In the genomic region with DNA sequence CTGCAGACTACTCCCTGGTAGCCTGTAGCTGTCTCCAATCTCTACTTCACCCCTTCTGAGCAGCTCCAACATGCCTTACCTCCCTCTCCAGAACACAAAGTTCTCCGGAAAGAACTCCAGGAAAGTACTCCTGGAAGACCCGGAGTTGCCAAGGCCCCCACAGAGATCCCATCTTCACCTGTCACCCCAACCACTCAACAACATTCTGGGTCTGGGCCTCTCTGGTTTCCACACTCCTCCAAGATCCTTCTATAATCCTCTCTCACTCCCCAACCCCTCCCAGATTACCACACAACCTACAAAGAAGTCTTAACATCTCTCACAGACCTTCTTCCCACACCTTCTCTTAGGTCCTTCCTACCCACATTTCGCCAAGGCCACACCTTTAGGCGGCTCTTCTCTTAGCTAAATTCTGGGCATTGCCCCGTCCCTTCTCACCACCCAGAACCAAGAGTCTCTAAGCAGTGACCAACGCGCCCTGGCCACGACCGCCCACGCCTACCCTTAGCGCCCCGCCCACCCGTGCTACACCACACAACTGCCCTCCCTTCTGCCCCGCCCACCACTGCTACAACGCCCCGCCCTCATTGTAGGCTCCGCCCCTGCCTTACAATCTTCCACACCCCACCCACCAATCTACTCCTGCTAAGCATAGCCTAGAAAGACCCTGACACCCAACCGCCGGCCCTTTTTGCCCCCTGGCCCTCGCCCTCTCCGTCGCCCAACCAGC, we compare ENCODE assay signal across 8 mouse cellular contexts. TPM values are rescaled to one million over a fixed set of nuclear protein-coding genes. Genes with fewer than 3 reads are reported as not detected.
DNase-seq lines count a peak whose midpoint lies in the region; ATAC-seq and TF ChIP-seq lines count a peak whose summit lies in the region.

No protein-coding gene starts in this region.

- peak; percentile 83 for DNase-seq in brain, embryonic 14.5 days (ENCODE audit: low read depth)
- peak; percentile 94 to 95 for DNase-seq in kidney, postnatal 25 days
- DNase-seq in lung, embryonic 14.5 days = peak; percentile 91

- TF ChIP-seq EP300 in ES-Bruce4 (IDR thresholded peaks at IDR 0.05; ENCODE audit: insufficient read depth, low read depth, low read length) = no peak

- no peak for TF ChIP-seq POLR2A in ES-Bruce4 (IDR thresholded peaks at IDR 0.05; ENCODE audit: insufficient read depth, low read length)
- no peak for TF ChIP-seq POLR2A in brain, embryonic 14.5 days (IDR thresholded peaks at IDR 0.05; ENCODE audit: borderline replicate concordance, extremely low read depth, insufficient read depth, insufficient read length, poor library complexity, severe bottlenecking)
- TF ChIP-seq POLR2A in testis, adult 2 months (IDR thresholded peaks at IDR 0.05; ENCODE audit: control insufficient read depth, low read depth, low read length) = no peak; the same call in 1 of the 2 replicates

- H3K4me3 ChIP-seq in ES-Bruce4 (ENCODE audit: low read depth, low read length) = peak overlapping the region; percentile 78
- H3K4me3 ChIP-seq in forebrain, embryonic 12.5 days (replicated peaks) = peak overlapping the region; percentile 62
- H3K4me3 ChIP-seq in heart, embryonic 15.5 days = peak overlapping the region; percentile 82
- peak overlapping the region; percentile 65 for H3K4me3 ChIP-seq in lung, embryonic 14.5 days (ENCODE audit: low read depth, low read length)
- H3K4me3 ChIP-seq in neural tube, embryonic 15.5 days (replicated peaks) = peak overlapping the region; percentile 96
- H3K4me3 ChIP-seq in testis, adult 2 months (ENCODE audit: control insufficient read depth, low read depth, low read length) = peak overlapping the region; percentile 95

- H3K4me1 ChIP-seq in ES-Bruce4 (ENCODE audit: control insufficient read depth, insufficient read depth, low read length) = no peaks in the 10 kb centered on the region
- peaks cover 22% of the 10 kb centered on the region for H3K4me1 ChIP-seq in forebrain, embryonic 12.5 days
- H3K4me1 ChIP-seq in heart, embryonic 15.5 days (replicated peaks) = peaks cover 18% of the 10 kb centered on the region
- H3K4me1 ChIP-seq in lung, embryonic 14.5 days (ENCODE audit: insufficient read depth) = peaks cover 3% of the 10 kb centered on the region; the same call in 1 of the 2 replicates
- H3K4me1 ChIP-seq in neural tube, embryonic 15.5 days = peaks cover 24% of the 10 kb centered on the region
- H3K4me1 ChIP-seq in testis, adult 2 months (ENCODE audit: control insufficient read depth, insufficient read depth, low read length) = peaks cover 2% of the 10 kb centered on the region

- peak overlapping the region; percentile 77 for H3K9ac ChIP-seq in ES-Bruce4 (ENCODE audit: low read depth, poor library complexity, severe bottlenecking)
- peak overlapping the region; percentile 71 for H3K9ac ChIP-seq in forebrain, embryonic 12.5 days
- peak overlapping the region; percentile 81 for H3K9ac ChIP-seq in heart, embryonic 15.5 days
- peak overlapping the region; percentile 67 for H3K9ac ChIP-seq in lung, embryonic 14.5 days
- H3K9ac ChIP-seq in neural tube, embryonic 15.5 days (replicated peaks) = peak overlapping the region; percentile 91

- ATAC-seq in forebrain, embryonic 12.5 days (ENCODE audit: low FRiP score) = peak; percentile 14
- peak; percentile 23 for ATAC-seq in heart, embryonic 15.5 days (replicated peaks; ENCODE audit: insufficient number of reproducible peaks, insufficient read depth, low FRiP score, low read depth)
- ATAC-seq in lung, embryonic 14.5 days (ENCODE audit: insufficient read depth) = peak; percentile 23
- peak; percentile 25 for ATAC-seq in neural tube, embryonic 15.5 days (ENCODE audit: low FRiP score)

- peak overlapping the region; percentile 76 for H3K4me2 ChIP-seq in forebrain, embryonic 12.5 days
- peak overlapping the region; percentile 70 for H3K4me2 ChIP-seq in heart, embryonic 15.5 days
- H3K4me2 ChIP-seq in lung, embryonic 14.5 days = peak overlapping the region; percentile 71
- H3K4me2 ChIP-seq in neural tube, embryonic 15.5 days = peak overlapping the region; percentile 86

- peak overlapping the region; percentile 77 for H3K27ac ChIP-seq in ES-Bruce4 (ENCODE audit: insufficient read depth, low read length)
- peak overlapping the region; percentile 92 for H3K27ac ChIP-seq in forebrain, embryonic 12.5 days
- peak overlapping the region; percentile 97 for H3K27ac ChIP-seq in heart, embryonic 15.5 days
- peak overlapping the region; percentile 96 for H3K27ac ChIP-seq in lung, embryonic 14.5 days (ENCODE audit: low read depth)
- H3K27ac ChIP-seq in neural tube, embryonic 15.5 days (replicated peaks) = peak overlapping the region; percentile 93
- peak overlapping the region; percentile 99 for H3K27ac ChIP-seq in testis, adult 2 months (ENCODE audit: control insufficient read depth, insufficient read depth, low read depth, low read length)

- 9% methylated on average over 21 of the region's 22 CpGs for WGBS in forebrain, embryonic 12.5 days
- 8% methylated on average over 22 of the region's 22 CpGs for WGBS in heart, embryonic 15.5 days
- WGBS in lung, embryonic 14.5 days = 8% methylated on average over 22 of the region's 22 CpGs
- WGBS in neural tube, embryonic 15.5 days = 10% methylated on average over 22 of the region's 22 CpGs

- TF ChIP-seq CTCF in ES-Bruce4 (IDR thresholded peaks at IDR 0.05; ENCODE audit: low read depth, low read length) = no peak
- no peak for TF ChIP-seq CTCF in brain, embryonic 14.5 days (IDR thresholded peaks at IDR 0.05; ENCODE audit: borderline replicate concordance, extremely low read depth, insufficient read depth, insufficient read length)
- no peak for TF ChIP-seq CTCF in lung, embryonic 14.5 days (IDR thresholded peaks at IDR 0.05; ENCODE audit: low read depth)
- TF ChIP-seq CTCF in testis, adult 2 months (IDR thresholded peaks at IDR 0.05; ENCODE audit: control insufficient read depth, insufficient read depth, insufficient replicate concordance, low read depth, low read length) = no peak

- H3K36me3 ChIP-seq in ES-Bruce4 (ENCODE audit: control insufficient read depth, insufficient read depth, low read length, poor library complexity, severe bottlenecking) = peaks cover 8% of the 10 kb centered on the region; the same call in 1 of the 2 replicates
- peaks cover 38% of the 10 kb centered on the region for H3K36me3 ChIP-seq in forebrain, embryonic 12.5 days (replicated peaks)
- H3K36me3 ChIP-seq in heart, embryonic 15.5 days = peaks cover 39% of the 10 kb centered on the region
- peaks cover 38% of the 10 kb centered on the region for H3K36me3 ChIP-seq in lung, embryonic 14.5 days (ENCODE audit: insufficient read depth)
- H3K36me3 ChIP-seq in neural tube, embryonic 15.5 days = peaks cover 42% of the 10 kb centered on the region
- peaks cover 2% of the 10 kb centered on the region; the same call in 1 of the 2 replicates for H3K36me3 ChIP-seq in testis, adult 2 months (ENCODE audit: control insufficient read depth, insufficient read depth, low read length)

- no peaks in the 10 kb centered on the region for H3K9me3 ChIP-seq in ES-Bruce4 (replicated peaks; ENCODE audit: control insufficient read depth, insufficient read depth, low read length, poor library complexity, severe bottlenecking)
- H3K9me3 ChIP-seq in forebrain, embryonic 12.5 days = no peaks in the 10 kb centered on the region
- no peaks in the 10 kb centered on the region for H3K9me3 ChIP-seq in heart, embryonic 15.5 days (replicated peaks)
- no peaks in the 10 kb centered on the region for H3K9me3 ChIP-seq in lung, embryonic 14.5 days (ENCODE audit: low read depth, low read length)
- no peaks in the 10 kb centered on the region for H3K9me3 ChIP-seq in neural tube, embryonic 15.5 days (replicated peaks)

- no peaks in the 10 kb centered on the region for H3K27me3 ChIP-seq in ES-Bruce4 (ENCODE audit: control insufficient read depth, insufficient read depth, low read length, poor library complexity, severe bottlenecking)
- H3K27me3 ChIP-seq in forebrain, embryonic 12.5 days = no peaks in the 10 kb centered on the region
- H3K27me3 ChIP-seq in heart, embryonic 15.5 days = no peaks in the 10 kb centered on the region
- no peaks in the 10 kb centered on the region for H3K27me3 ChIP-seq in lung, embryonic 14.5 days (ENCODE audit: insufficient read depth, low read length)
- H3K27me3 ChIP-seq in neural tube, embryonic 15.5 days (replicated peaks) = no peaks in the 10 kb centered on the region
- no peaks in the 10 kb centered on the region for H3K27me3 ChIP-seq in testis, adult 2 months (ENCODE audit: control insufficient read depth, insufficient read depth, low read length)

RNA-seq across cellular contexts. Expression of a gene that starts 0.6 kb away (rescaled TPM):
- 38.4 and 38.7 TPM in 2 replicates for polyA plus RNA-seq in ES-Bruce4 (2011; ENCODE audit: insufficient read depth, insufficient read length, low read depth, missing spikeins)
- 110 and 135 TPM in 2 replicates for polyA plus RNA-seq in brain, embryonic 14.5 days (2012; rRNA removed)
- 49.7 and 50.8 TPM in 2 replicates for polyA plus RNA-seq in forebrain, embryonic 12.5 days (2016; fragmentation: Nextera tagmentation; extraction: Ambion mirVana)
- polyA plus RNA-seq in heart, embryonic 15.5 days (2015; fragmentation: Nextera tagmentation; extraction: Ambion mirVana) = 42.0 and 45.0 TPM in 2 replicates
- polyA plus RNA-seq in lung, embryonic 14.5 days (2014; fragmentation: Nextera tagmentation; extraction: Ambion mirVana) = 30.5 and 31.3 TPM in 2 replicates
- polyA plus RNA-seq in neural tube, embryonic 15.5 days (2015; fragmentation: Nextera tagmentation; extraction: Ambion mirVana) = 65.3 and 79.4 TPM in 2 replicates
- 646 and 694 TPM in 2 replicates for polyA plus RNA-seq in testis, adult 2 months (2012; rRNA removed)

RNA-seq across cellular contexts. Expression of a gene that starts 5.2 kb away (rescaled TPM):
- 77.5 and 82.8 TPM in 2 replicates for polyA plus RNA-seq in ES-Bruce4 (2011; ENCODE audit: insufficient read depth, insufficient read length, low read depth, missing spikeins)
- 119 and 129 TPM in 2 replicates for polyA plus RNA-seq in brain, embryonic 14.5 days (2012; rRNA removed)
- 183 and 188 TPM in 2 replicates for polyA plus RNA-seq in forebrain, embryonic 12.5 days (2016; fragmentation: Nextera tagmentation; extraction: Ambion mirVana)
- polyA plus RNA-seq in heart, embryonic 15.5 days (2015; fragmentation: Nextera tagmentation; extraction: Ambion mirVana) = 65.8 and 86.4 TPM in 2 replicates
- 96.2 and 111 TPM in 2 replicates for polyA plus RNA-seq in lung, embryonic 14.5 days (2014; fragmentation: Nextera tagmentation; extraction: Ambion mirVana)
- polyA plus RNA-seq in neural tube, embryonic 15.5 days (2015; fragmentation: Nextera tagmentation; extraction: Ambion mirVana) = 124 and 134 TPM in 2 replicates
- 115 and 135 TPM in 2 replicates for polyA plus RNA-seq in testis, adult 2 months (2012; rRNA removed)

RNA-seq across cellular contexts. Expression of a gene that starts 34.0 kb away (rescaled TPM):
- polyA plus RNA-seq in ES-Bruce4 (2011; ENCODE audit: insufficient read depth, insufficient read length, low read depth, missing spikeins) = 33.6 and 38.5 TPM in 2 replicates
- 9.7 and 11.3 TPM in 2 replicates for polyA plus RNA-seq in brain, embryonic 14.5 days (2012; rRNA removed)
- polyA plus RNA-seq in forebrain, embryonic 12.5 days (2016; fragmentation: Nextera tagmentation; extraction: Ambion mirVana) = 39.1 and 43.4 TPM in 2 replicates
- 10.1 and 15.0 TPM in 2 replicates for polyA plus RNA-seq in heart, embryonic 15.5 days (2015; fragmentation: Nextera tagmentation; extraction: Ambion mirVana)
- polyA plus RNA-seq in lung, embryonic 14.5 days (2014; fragmentation: Nextera tagmentation; extraction: Ambion mirVana) = 28.0 and 30.4 TPM in 2 replicates
- 4.0 and 10.1 TPM in 2 replicates for polyA plus RNA-seq in neural tube, embryonic 15.5 days (2015; fragmentation: Nextera tagmentation; extraction: Ambion mirVana)
- 70.3 and 71.8 TPM in 2 replicates for polyA plus RNA-seq in testis, adult 2 months (2012; rRNA removed)

RNA-seq across cellular contexts. Expression of a gene that starts 35.3 kb away (rescaled TPM):
- 0.21 and 0.35 TPM in 2 replicates for polyA plus RNA-seq in ES-Bruce4 (2011; ENCODE audit: insufficient read depth, insufficient read length, low read depth, missing spikeins)
- polyA plus RNA-seq in brain, embryonic 14.5 days (2012; rRNA removed) = 0.11 and 0.16 TPM in 2 replicates
- 0.06 and 0.18 TPM in 2 replicates for polyA plus RNA-seq in forebrain, embryonic 12.5 days (2016; fragmentation: Nextera tagmentation; extraction: Ambion mirVana)
- polyA plus RNA-seq in heart, embryonic 15.5 days (2015; fragmentation: Nextera tagmentation; extraction: Ambion mirVana) = 0.41 and 0.57 TPM in 2 replicates
- 0.12 and 0.28 TPM in 2 replicates for polyA plus RNA-seq in lung, embryonic 14.5 days (2014; fragmentation: Nextera tagmentation; extraction: Ambion mirVana)
- 0.09 and 0.10 TPM in 2 replicates for polyA plus RNA-seq in neural tube, embryonic 15.5 days (2015; fragmentation: Nextera tagmentation; extraction: Ambion mirVana)
- 1.5 and 4.2 TPM in 2 replicates for polyA plus RNA-seq in testis, adult 2 months (2012; rRNA removed)

RNA-seq across cellular contexts. Expression of a gene that starts 37.8 kb away (rescaled TPM):
- 52.3 and 57.0 TPM in 2 replicates for polyA plus RNA-seq in ES-Bruce4 (2011; ENCODE audit: insufficient read depth, insufficient read length, low read depth, missing spikeins)
- polyA plus RNA-seq in brain, embryonic 14.5 days (2012; rRNA removed) = 90.3 and 121 TPM in 2 replicates
- polyA plus RNA-seq in forebrain, embryonic 12.5 days (2016; fragmentation: Nextera tagmentation; extraction: Ambion mirVana) = 130 and 135 TPM in 2 replicates
- polyA plus RNA-seq in heart, embryonic 15.5 days (2015; fragmentation: Nextera tagmentation; extraction: Ambion mirVana) = 67.0 and 93.4 TPM in 2 replicates
- 154 and 160 TPM in 2 replicates for polyA plus RNA-seq in lung, embryonic 14.5 days (2014; fragmentation: Nextera tagmentation; extraction: Ambion mirVana)
- 105 and 114 TPM in 2 replicates for polyA plus RNA-seq in neural tube, embryonic 15.5 days (2015; fragmentation: Nextera tagmentation; extraction: Ambion mirVana)
- polyA plus RNA-seq in testis, adult 2 months (2012; rRNA removed) = 91.9 and 105 TPM in 2 replicates

Comparison
In these comparisons a context has a peak if more than half of its experiments do, and no peak if none do; other contexts are left out.
1. Peak in every context shown above with its lines: DNase-seq, ATAC-seq, H3K4me3 ChIP-seq and H3K27ac ChIP-seq.